Mouse (Mus musculus) ES-E14 (cell line): ENCODE measurements at regions not wholly inside any gene's neighbourhood (a gene's known extent, or its start where the extent isn't known, plus 50 kb on each side); places are given as distances from the start of the nearest gene placed in this dataset.

ENCODE experiments used
- CHD2 ChIP-seq: IDR thresholded peaks from 2 replicates; pipeline ENCODE4 v1.6.1; 2014; ENCODE audit warnings: mild to moderate bottlenecking, low read depth, low read length, inconsistent platforms
- HCFC1 ChIP-seq: IDR thresholded peaks from 2 replicates; pipeline ENCODE4 v1.6.1; 2012; ENCODE audit warnings: low read length, inconsistent platforms, borderline replicate concordance; ENCODE audit not compliant: insufficient read depth
- MAFK ChIP-seq: IDR thresholded peaks from 2 replicates; pipeline ENCODE4 v1.6.1; 2014; ENCODE audit warnings: mild to moderate bottlenecking, low read depth, low read length, inconsistent platforms; ENCODE audit not compliant: insufficient read depth
- ZC3H11A ChIP-seq: IDR thresholded peaks from 2 replicates; pipeline ENCODE4 v1.6.1; 2012; ENCODE audit warnings: low read depth, mild to moderate bottlenecking, inconsistent platforms, low read length, borderline replicate concordance
- ZNF384 ChIP-seq: IDR thresholded peaks from 2 replicates; pipeline ENCODE4 v1.6.1; 2012; ENCODE audit warnings: low read depth, low read length, inconsistent platforms

DNA sequence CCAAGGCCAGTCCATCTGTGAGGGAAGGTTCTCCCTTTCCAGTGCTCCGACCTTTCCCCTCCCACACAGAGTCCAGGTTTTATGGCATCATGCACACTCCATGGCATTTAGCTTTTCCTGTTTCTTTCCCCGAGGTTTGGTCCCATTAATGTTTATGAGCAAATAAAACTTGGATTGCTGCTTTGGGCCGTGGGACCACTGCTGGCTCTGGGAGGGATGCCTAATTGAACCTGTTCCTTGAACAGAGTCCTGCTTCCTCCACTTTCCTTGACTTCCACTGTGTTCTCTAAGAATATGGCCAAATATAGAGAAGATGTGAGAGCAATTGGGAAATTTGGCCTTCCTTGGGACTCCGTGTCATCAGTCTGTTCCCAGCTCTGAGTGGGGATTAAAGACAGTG is 170.3 kb upstream of the Fstl4 start:
- TF ChIP-seq MAFK, result no peak
- TF ChIP-seq CHD2, result no peak
- no peak for TF ChIP-seq ZNF384
- TF ChIP-seq HCFC1, result no peak
- no peak for TF ChIP-seq ZC3H11A
